Mouse (Mus musculus) left cerebral cortex, adult 2 months (tissue): Measurements from ENCODE around the gene Auh. TPM values are rescaled to one million over a fixed set of nuclear protein-coding genes. Genes with fewer than 3 reads are reported as not detected.

Source experiments
- DNase-seq, 2 experiments: peaks; one replicate each; pipeline ENCODE4 v3.0.0; 2021 to 2022; ENCODE audit warnings: low spot score in 2 of 2, mixed read lengths in 1 of 2; ENCODE audit errors: extremely low spot score in 1 of 2
- H3K27ac ChIP-seq: fragments of 200-600 bp; 2 replicates; pipeline ENCODE4 v1.8.1; 2022
- H3K4me3 ChIP-seq: fragments of 200-600 bp; 2 replicates; pipeline ENCODE4 v1.8.1; 2022
- CTCF ChIP-seq: fragments of 200-600 bp; IDR thresholded peaks from 2 replicates; pipeline ENCODE4 v1.8.1; 2022; ENCODE audit warnings: antibody characterized with exemption, mild to moderate bottlenecking, moderate library complexity
- intact Hi-C: fragments of 180-260 bp; cut with DNase I; formaldehyde crosslinking; loops from one replicate; pipeline ENCODE4 v1.15.1; 2025
- total RNA-seq, 2 experiments: library from RNA; stranded (reverse); gene quantifications; 2 replicates each; pipeline ENCODE4 v1.2.3; 2021

Gene Auh
- total RNA-seq, 2 experiments from 2014 or later: 92.3 to 99.0 TPM

DNA sequence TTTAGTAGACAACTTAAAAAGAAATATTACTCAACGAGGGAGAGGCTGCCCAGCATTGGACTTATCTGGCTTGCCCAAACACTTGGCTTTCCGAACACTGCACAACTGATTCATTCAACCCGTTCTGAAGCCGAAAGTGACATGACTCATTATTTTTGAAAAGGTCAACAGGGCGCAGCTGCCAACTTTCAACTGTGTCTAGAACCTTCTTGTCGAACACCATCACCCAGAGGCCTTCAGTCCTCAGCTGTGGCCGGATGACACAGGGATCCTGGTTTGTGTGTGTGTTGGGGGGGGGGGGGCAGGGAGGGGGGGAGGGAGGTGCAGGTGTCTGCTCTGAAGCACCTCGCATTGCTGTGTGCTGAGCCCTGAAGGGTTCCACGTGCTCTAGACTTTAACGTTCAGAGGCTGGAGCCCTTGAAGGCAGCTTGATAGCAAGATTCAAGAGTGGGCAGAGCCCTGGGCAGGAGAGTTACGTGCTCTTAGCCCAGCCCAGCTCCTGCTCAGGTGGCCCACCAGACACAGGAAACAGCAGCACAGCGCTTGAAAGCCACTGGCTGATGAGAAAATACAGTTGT is 100.4 kb downstream of the Auh start:
- no peak for TF ChIP-seq CTCF
- H3K27ac ChIP-seq: no peak overlapping the region
- intact Hi-C loops: no loop called here
- H3K4me3 ChIP-seq: no peak overlapping the region
- DNase-seq: no peak

DNA sequence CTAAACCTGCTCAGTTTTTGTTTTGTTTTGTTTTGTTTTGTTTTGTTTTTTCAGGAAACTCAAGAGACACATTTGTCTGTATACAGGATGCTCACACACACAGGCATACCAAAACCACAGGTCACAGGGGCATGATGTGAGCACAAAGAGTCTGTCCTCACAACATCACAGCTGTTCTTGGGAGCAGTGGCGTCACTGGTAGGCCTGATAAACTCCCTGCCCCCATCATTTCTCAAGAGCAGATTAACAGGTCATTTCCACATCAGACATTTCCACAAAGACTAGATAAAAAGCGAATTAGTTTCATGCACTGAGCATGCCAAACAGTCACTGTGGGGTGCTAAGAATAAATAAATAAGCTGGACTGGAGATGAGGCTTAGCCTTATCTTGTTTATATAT is 101.3 kb downstream of the Auh start:
- Histone ChIP-seq H3K27ac (no peak overlapping the region), H3K4me3 (no peak overlapping the region)
- intact Hi-C loops: no loop called here
- TF ChIP-seq CTCF: no peak
- DNase-seq: no peak

DNA sequence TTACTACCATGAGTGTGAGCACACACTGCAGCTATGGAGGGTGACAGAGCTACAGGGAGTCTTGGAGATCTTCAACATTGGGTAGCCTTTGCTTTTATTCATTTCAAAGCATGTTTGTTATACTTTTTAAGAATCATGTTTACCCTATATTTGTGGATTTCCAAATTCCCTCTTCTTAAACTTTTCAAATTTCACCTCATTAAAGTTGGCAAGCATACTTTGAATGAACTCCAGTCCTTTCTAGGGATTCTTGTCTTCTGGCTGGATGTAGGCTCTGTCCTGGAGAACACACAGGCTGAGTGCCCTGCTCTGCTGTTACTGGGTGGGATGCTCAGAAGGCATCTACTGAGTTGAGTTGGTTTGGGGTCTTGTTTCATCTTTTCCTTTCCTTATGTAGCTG is 102.8 kb downstream of the Auh start:
- TF ChIP-seq CTCF: no peak
- intact Hi-C loops: no loop called here
- DNase-seq: no peak
- Histone ChIP-seq H3K27ac (no peak overlapping the region), H3K4me3 (no peak overlapping the region)

DNA sequence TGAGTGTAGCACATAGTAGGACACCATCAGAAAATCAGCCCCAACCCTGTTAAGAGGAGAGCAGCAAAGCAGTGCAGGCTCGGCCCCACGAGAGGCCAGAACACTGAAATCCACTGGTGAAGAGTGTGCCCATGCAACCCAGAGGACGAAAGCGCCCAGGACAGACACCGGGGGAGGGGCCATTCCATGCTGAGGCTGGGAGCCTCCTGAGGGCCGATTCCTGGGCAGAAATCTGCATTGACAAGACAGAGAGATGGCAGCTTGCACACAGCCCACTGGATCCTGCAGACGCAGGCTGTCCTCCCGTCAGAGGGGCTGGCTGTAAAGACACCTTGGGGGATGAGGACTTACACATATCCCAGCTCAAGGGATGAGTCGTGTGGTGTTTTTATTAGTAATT is 104.7 kb downstream of the Auh start:
- Histone ChIP-seq H3K4me3 (no peak overlapping the region), H3K27ac (no peak overlapping the region)
- DNase-seq: no peak
- intact Hi-C loops: no loop called here
- TF ChIP-seq CTCF: no peak

DNA sequence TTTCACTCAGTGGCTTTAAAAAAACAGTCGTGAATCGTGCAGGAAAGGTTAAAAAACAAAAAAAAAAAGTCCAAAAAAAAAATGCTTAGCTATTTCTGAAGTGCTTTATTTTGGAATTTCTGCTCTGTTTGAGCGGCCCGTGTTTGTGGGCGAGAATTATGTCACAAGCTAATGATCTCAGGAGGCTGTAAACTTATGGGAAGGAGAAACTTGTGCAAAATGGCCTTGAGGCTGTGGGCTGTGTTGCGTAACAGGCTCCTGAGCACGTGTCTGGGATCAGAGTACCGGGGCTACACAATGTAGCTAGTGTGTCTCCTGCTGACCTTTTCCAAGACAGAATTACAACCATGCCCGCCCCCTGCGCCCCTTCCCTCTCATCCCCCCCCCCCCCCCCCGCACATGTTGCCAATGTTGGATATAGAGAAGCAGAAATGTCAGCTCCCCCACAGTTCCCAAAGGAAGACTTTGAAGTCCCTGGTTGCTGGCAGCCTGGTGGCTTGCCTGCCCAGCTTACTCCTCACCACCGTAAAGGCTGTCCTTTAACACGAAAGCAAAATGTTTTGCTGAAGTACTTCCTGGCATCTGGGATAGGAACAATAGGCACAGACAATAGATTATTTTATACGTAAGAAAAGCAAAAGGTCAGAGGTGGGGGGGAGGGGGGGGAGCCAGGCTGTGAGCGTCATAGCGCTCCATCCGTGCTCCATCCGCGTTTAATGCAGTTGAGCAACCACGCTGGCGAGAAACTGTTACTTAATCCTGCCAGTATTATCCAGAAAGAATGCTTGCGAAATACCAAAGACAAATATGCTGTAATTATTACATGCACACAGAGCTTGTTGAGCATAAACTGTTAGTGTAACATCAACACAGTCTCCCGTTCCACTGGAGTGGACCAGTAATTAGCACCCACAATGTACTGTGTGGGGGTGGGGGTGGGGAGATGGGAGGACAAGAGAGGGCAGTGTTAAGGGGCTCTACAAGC is 107.0 kb downstream of the Auh start:
- no peak for TF ChIP-seq CTCF
- intact Hi-C loops: no loop called here
- H3K4me3 ChIP-seq: no peak overlapping the region

DNA sequence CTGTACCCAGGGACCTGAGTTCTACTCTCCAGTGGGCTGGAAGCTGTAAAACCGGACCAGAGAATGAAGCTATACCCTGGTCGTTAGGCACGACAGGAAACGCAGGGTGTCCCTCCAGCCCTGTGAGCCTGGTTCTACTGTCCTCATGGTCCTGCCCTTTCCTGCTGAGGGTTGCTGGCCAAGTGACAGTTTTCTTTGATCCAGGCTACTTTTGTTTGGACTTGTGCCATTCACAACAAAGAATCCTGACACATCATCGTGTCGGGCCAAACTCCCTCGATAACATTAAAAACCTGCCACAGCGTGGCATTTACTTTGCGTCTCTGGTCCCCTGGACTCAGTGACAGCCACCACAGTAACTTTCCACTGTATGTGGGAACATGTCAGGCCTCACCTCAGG is 107.9 kb downstream of the Auh start:
- DNase-seq: no peak
- intact Hi-C loops: no loop called here
- no peak overlapping the region for H3K27ac ChIP-seq
- TF ChIP-seq CTCF: no peak
- H3K4me3 ChIP-seq: no peak overlapping the region

More for the DNA sequence above, 107.0 kb downstream of the Auh start:
- no peak overlapping the region for H3K27ac ChIP-seq
- peak in 1 of 2 experiments; percentile 21 for DNase-seq

DNA sequence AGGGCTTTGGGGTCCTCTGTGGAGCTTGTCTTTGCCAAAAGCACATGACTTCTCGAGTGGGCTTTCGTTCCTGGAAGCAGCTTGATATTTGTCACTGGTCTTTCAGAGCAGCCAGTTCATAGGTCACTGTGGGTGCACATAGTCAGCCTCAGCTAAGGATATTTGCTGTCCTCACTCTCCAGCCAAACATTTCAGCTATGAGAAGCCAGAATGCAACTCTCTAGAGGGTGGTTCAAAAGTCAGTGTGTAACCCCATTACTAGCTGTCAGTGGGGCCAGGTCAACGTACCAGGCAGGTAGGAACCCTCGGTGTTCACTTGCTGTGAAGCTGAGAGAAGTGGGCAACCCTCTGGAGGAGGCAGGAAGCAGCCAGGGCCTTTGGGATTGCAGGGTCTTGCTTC is 109.6 kb downstream of the Auh start:
- intact Hi-C loops: loop anchor here (2.0 to 10.0 kb wide), 4 partner anchors 55 to 165 kb away; no protein-coding TSS in a partner anchor
- TF ChIP-seq CTCF: no peak
- no peak overlapping the region for H3K4me3 ChIP-seq
- H3K27ac ChIP-seq: no peak overlapping the region
- DNase-seq: no peak

DNA sequence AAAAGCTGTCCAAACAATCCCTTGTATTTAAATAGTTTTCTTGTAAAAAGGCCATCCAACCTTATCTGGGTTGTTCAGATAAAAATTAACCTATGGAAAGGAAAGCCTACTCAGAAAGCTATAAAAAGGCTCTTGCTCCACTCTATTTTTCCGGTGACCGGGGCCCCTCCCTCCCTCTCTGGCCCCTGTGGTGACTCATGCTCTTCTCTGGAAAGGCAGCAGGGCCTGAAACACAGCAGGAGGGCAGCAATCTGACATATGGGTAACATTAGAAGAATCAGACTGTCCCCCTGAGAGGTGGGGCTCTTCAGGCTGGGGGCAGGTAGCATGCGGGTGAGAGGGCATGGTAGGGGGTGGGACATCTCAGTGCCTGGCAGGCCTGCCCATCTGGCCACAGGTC is 110.7 kb downstream of the Auh start:
- no peak overlapping the region for H3K4me3 ChIP-seq
- H3K27ac ChIP-seq: no peak overlapping the region; the same call in none of the 2 replicates
- no peak for TF ChIP-seq CTCF
- intact Hi-C loops: loop anchor here (1.0 to 10.0 kb wide), 5 partner anchors 54 to 164 kb away; no protein-coding TSS in a partner anchor
- DNase-seq: no peak

DNA sequence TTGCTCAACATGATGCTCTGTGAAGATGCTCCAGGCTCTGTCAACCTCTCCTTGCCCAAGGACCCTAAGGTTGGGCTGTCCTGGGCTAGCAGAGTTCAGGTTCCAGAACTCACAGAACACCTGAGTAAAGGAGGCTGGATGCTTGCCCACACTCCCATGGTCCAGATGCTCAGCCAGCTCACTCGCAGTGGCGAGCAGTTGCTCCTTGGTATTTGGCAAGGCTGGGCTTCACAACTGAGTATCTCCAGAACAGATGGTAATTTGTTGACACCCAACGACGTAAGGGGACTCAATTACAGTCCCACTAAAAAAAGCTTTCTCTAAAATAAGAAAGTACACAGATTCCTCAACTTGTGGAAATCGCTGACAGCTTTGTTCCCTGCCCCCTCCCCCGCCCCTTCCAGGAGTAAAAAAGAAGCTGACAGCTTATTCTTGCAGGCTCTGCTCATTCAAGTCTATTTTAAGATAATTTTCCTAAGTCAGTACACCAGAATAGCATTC is 111.4 kb downstream of the Auh start:
- DNase-seq: peak; percentile 56 to 73
- intact Hi-C loops: loop anchor here (1.0 to 10.0 kb wide), 5 partner anchors 53 to 164 kb away; no protein-coding TSS in a partner anchor
- H3K4me3 ChIP-seq: no peak overlapping the region
- no peak for TF ChIP-seq CTCF
- peak overlapping the region; percentile 22; the same call in 1 of the 2 replicates for H3K27ac ChIP-seq

DNA sequence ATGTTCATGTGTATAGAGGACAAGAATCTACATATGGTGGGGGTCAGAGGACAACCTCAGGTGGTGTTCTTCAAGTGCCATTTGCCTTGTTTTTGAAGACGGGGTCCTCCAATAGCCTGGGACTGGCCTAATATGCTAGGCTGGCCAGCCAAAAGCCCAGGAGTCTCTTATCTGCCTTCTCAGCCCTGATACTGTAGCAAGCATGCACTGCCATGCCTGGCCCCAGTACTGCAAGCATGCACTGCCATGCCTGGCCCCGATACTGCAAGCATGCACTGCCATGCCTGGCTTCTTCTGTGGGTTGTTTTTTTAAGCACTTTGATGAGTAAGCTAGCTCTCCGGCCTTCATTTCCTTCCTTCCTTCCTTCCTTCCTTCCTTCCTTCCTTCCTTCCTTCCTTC is 115.7 kb downstream of the Auh start:
- TF ChIP-seq CTCF: no peak
- intact Hi-C loops: loop anchor here (10.0 kb wide), 1 partner anchor 159 kb away; no protein-coding TSS in a partner anchor
- no peak overlapping the region for H3K4me3 ChIP-seq
- DNase-seq: no peak
- no peak overlapping the region for H3K27ac ChIP-seq

DNA sequence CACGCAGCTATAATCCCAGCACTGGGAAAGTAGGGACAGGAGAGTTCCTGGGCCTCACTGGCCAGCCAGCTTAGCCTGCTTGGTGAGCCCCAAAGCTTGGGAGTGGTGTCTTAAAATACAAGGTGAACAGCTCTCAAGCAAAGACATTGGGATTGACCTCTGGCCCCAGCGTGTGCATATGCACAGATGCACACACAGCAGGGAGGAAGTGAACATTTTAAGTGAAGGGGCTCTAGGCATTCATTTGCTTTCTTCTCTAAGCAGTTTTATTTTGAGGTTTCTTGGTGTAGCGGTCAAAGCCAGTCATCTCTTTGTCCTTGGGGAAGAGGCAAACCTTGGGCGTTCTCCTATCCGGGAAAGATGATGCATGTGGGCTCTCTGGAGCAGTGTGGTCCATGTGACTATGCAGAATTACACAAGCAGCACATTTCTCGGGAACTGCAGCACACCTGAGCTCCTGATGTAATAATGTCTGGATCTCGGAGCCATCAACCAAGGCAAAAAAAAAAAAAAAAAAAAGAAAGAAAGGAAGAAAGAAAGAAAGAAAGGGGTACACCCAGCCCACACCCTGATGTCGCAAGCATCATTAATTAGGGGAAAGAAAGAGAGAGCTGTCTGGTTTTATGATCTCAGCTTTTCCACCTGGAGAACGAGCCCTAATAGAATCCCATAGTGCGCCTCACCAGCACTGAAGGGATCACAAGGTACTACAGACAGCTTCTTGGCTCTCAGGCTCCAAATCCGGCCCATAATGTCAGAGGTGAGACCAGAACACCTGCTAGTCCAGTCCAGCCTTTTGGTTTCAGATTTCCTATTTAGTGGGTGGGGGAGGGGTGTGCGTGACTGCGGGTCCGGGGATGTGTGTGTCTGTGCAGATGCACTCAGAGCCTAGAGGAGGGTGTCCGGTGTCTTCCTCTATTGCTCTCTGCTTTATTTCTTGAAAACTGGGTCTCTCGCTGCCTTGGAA is 116.6 kb downstream of the Auh start:
- intact Hi-C loops: loop anchor here (10.0 kb wide), 1 partner anchor 158 kb away; no protein-coding TSS in a partner anchor
- H3K27ac ChIP-seq: no peak overlapping the region
- no peak overlapping the region for H3K4me3 ChIP-seq
- TF ChIP-seq CTCF: no peak
- no peak for DNase-seq
